Mouse (Mus musculus) lung, postnatal 10 days (tissue): ENCODE measurements around the gene Rac2.

Experiments
- DNase-seq: peaks from one replicate; pipeline ENCODE4 v3.0.0; 2021

Gene Rac2

DNA sequence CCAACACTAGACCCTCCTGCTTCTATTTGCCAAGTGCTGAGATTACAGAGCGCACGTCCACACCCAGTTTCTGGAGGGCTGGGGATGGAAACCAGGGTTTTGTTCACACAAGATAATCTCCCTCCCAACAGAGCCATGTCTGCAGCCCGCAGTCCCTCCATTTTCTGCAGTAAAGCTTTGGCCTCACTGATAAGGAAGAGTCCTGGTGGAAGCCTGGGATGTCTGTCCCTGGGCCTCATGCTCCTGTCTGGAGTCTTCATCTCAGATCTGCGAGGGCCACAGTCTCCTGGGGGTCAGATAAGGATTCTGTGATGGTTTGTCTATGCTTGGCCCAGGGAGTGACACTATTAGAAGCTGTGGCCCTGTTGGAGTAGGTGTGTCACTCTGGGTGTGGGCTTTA, 15.5 kb upstream of the Rac2 start:
- no peak for DNase-seq

DNA sequence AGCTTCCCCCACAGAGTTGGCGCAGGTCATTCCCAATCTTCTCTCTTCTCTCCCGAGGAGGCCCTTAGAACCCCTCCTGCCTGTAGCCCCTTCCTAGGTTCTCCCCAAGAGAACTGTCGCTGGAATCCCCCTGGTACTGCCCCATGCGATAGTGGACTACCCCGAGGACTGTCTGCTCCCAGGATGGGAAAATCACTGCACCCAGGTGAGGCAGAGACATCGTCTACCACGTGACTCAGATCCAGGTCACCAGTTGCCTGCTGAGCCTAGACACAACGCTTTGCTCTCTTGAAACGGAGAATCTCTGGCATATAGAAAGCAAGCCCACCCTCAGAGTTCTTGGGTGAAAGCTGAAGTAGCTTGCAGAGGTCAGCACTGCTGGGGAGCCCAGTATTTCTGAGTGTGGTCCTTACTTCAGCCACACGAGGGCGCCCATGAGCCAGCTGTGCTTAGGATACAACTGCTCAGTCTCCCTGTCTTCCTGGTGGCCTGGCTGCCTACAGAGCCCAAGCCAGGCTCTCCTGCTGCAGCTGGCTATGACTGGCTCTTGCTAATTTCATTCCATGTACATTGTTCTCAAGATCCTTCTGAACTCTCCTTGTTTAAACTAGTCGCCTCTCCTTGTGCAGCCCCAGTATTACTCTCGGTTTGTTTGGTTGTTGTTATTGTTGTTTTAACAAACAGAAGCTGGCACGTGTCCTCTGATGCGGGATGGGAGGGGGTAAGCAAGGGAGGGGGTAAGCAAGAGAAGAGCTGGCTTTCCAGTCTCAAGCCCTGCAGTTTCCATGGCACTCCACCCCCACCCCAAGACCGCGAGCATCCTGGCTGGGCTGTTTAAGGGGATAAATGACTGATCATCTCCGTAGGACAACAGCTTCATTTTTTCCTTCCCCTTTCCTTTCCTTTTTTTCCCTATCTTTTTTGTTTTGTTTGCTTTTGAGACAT, 14.7 kb upstream of the Rac2 start:
- peak; percentile 89 for DNase-seq

DNA sequence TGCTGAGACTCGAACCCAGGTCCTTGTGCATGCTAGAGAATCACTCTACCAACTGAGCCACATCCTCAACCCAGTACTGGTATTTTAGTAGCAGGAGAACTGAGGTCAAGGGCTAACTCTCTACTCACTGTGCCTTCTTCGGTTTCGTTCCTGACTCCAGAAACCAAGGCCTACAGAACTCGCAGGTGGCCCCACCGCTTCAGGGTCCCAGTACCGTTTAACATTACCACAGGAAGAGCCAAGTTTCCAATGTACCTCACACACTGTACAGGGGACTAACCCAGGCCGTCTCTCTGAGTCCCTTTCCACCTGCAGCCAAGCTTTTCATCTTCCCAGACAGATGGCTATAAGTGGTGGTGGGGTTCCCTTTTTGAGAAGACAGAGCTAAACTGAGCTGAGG, 12.8 kb upstream of the Rac2 start:
- no peak for DNase-seq

DNA sequence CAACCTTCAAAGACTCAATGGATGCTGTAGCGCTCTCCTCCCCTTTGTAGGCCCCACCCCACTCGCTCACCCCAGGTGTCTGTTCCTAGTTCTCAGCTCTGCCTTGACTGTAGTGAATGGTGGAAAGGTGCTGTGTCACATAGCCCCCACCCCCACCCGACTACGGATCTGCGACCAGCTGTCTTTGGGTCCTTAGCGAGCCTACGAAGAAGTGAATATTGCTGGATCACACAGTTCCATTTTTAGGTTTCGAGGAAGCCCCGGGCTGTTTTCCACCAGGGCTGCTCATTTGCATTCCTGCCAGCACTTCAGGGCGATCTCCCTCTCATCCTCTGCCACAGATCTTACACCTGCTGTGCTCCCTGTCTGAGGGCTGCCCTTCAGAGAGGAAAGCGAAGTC, 10.8 kb upstream of the Rac2 start:
- DNase-seq: no peak

DNA sequence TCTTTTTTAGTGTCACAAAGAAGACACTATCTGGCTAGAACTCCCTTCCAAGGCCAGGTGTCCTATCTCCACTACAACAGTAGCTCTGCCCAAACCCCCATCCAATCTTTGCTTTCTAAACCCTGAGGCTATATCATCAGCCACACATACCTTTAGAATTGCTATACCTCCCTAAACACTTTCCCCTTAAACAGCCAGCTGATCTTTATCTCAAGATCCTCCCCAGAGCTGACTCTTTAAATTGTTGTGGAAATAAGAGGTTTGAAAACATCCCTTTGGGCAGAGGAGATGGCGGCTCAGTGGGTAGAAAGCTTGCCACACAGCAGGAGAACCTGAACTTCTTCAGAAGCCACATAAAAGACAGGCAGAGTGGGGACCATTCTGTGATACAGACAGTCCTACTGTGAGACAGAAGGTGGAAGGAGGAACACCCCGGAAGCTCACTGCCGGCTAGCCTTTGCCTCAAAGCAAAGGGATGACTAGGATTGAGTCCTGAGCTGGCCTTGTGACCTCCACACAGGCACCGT, 3.8 kb upstream of the Rac2 start:
- DNase-seq: no peak

DNA sequence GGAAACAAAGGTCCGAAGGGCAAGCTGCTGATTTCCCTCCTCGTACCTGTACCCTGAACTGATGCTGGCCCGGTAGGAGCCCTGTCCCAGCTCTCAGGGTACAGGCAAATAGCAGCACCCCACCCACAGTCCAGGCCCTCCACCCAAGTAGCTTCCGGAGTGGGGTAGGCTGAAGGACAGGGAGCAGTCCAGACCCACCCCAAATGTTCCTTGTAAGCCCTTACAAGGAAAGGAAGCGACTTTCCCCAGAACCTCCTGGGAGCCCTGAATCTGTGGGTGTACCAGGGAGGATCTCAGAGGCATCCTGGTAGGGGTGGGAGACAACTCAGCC, 348 bp downstream of the Rac2 start:
- no peak for DNase-seq

DNA sequence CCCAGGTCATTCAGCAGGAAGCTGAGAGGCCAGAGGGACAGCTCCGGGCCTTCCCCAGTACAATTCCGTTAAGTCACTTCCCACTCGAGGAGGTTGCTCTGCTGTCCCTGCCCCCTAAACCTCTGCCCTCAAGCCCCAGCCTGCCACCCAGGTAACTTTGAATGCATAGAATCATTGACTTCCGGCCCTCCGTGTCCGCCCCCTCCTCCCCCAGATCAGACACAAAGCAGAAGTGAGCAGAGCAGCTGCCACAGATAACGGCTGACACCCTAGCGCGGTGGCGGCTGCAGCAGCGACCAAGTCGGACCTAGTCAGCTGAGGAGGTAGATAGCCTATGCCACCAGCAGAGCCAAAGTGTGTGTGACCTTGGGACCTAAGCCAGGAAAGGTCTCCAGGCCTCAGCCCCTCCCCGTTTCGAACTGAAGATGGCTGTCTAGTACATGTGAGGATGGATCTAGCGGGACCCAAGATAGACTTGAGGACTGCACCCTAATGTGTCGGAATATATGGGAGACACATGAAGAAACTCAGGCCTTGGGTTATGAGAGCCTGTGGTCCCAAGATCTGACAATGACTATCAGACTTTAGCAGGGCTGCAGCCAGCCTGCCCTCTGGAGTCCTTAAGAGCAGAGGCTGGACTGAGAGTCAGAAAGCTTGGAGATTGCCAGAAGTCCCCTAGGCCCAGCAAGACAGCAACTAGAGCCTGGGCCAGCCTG, 871 bp downstream of the Rac2 start:
- peak; percentile 35 for DNase-seq

DNA sequence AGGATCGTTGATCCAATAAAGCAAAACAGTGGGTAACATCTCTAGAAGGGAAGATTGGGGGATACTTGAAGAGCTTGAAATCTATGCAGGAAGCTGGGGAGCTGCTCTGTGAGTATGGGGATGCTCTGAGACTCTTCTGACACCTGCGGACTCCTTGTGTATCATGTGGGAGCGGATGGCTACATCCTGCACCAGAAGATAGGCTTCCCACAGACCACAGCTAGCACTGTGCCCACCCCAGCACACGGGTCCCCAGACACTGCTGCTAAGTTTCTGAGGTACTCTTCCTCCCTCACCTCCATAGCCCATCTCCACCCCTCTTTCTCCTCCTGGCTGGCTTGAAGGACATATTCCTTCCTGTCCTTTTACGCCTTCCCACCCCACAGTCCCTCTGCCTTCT, 2.4 kb downstream of the Rac2 start:
- DNase-seq: no peak

DNA sequence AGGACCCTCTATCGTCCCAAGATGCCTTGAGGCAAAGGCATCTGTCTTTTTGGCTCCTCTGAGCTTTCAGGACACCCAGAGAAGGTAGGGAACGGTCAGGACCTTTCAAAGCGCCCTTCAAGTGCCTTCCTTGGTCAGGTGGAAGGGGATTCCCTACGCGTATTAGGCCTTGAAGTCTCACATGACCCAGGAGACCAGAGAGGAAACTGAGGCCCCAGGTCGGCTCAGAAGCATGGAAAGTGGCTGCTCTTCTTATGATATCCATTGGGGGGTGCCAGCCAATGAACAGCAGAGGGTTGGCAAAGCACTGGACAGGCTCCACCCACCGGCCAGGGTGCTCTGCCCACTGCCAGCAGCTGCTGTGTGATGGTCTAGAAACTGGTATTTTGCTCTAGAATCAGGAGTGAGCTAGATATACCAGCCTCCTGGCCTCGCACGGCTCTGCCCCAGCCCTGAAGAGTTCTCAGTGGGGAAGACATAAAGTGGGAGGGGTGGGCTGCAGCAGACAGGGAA, 4.9 kb downstream of the Rac2 start:
- DNase-seq: no peak

DNA sequence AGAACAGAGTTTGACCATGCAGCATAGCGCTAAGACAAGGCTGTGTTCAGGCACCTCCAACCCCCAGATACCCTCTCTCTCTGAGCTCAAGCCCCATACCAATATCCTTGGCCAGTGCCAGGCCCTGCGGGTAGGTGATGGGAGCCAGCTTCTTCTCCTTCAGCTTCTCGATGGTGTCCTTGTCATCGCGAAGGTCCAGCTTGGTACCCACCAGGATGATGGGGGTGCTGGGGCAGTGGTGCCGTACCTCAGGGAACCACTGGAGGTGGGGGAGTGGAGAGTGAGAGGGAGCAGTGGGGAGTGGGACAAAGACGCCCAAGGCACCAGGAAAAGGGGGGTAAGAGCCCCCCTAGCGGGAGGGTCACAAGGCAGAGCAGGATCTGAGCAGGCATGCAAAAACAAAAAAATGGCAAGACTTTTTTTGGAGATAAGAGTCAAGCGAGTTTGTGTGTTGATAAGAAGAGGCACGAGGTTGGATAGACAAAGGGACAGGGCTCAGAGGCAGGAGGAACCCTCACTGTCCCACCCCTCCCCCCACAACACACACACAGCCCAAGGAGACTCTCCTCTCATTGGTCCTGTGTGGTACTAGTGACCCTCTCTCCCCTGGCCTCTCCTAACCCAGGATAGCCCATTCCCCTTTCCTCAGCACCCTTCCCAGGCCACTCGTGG, 7.7 kb downstream of the Rac2 start:
- no peak for DNase-seq

DNA sequence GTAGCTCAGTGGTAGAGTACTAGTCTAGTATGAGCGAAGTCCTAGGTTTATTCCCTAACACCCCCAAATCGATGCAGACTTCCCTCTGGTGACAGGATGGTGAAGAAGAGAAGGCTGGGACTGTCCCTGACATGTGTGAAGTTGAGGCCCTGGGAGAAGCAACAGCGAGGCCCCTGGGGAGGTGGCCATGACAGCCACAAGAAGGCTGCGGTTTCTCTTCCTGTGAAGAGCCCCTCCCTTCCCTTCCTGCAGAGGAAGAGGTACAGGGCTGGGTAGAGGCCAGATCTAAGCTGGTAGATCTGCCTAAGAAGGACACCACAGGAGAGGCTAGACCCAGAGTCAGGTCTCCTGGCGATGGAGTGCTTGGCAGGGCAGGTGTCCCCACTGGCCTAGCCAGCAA, 8.6 kb downstream of the Rac2 start:
- no peak for DNase-seq

DNA sequence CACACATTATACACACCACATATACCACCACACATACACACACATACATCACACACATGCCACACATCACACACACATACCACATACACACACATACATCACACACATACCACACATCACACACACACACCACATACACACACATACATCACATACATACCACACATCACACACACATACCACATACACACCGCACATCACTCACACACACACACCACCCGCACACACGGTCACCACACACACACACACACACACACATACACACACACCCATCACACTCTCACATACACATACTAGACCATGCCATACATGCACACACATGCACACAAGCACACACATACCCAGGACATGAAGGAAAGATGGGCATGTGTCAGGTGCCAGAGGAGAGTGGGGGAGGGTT, 9.2 kb downstream of the Rac2 start:
- no peak for DNase-seq

DNA sequence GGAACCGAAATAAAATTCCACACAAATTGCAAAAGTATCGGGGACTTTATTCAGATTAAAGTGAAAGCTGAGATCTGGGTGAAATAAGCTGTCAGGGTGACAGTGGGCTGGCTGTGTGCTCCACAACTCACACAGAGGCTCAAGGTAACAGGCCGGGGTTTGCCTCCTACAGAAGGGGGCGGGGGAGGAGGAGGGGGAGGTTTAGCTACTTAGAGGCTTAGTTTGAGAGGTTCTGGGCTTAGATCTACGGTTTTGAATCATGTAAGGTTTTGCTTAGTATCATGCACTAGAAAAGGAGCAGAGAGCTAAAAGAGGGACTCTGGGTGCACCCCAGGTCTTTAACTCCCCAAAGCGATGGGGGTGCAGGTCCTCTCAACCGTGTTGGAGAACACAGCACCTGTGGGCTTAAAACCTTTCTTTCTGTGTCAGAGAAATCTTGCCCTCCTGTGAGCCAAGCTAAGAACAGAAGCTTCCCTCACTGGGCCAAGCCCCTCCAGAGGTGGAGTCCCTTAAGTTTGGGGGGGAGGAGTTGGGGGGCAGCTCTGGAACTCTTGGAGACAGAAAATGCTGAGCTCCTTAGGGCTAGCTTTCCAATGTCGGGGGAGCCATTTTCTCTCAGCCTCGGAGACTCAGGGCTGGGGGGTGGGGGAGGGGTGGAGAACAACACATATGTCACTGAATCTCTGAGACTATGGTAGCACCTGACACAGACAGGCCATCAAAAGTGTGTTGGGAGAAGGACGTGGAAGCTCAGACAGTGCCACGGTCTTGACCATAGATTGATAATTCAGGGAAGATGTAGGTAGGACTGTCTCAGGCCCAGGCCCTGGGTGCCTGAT, 13.2 kb downstream of the Rac2 start:
- DNase-seq: no peak

DNA sequence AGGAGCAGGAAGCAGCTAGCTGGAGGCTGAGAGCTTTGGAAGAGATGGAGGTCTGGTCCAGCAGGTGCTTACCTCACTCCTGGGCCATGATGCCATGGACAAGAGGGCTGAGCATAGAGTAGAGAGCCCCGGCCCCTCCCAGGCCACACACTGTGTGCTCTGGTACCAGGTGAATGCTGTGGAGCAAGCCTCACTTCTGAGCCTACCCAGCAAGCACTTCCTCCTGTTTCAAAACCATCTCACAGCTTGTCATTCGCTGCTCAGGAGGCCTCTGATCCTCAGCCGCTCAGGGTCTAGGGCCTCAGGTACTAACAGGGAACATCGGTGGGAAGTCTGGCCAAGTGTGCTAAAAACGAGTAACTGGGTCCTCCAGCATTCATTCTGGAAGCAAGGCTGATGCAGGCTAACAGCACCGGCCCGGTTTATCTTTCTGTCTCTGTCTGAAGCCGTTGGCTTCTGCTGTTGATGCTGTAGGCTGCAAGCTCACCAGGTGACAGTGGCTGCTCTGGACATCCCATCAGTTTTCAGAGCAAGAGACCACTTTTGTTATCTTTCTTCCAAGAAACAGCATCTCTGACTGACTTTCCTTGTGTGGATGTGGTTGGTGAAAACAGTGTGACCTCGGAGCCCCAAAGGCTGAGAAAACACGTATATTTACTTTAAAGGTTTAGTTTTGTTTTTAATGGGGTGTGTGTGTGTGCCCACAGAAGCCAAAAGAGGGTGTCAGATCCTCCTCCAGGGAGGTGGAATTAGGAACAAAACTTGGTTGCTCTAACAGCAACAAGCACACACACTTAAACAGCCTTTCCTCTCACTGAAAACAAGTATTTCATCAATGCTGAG, 14.7 kb downstream of the Rac2 start:
- no peak for DNase-seq

DNA sequence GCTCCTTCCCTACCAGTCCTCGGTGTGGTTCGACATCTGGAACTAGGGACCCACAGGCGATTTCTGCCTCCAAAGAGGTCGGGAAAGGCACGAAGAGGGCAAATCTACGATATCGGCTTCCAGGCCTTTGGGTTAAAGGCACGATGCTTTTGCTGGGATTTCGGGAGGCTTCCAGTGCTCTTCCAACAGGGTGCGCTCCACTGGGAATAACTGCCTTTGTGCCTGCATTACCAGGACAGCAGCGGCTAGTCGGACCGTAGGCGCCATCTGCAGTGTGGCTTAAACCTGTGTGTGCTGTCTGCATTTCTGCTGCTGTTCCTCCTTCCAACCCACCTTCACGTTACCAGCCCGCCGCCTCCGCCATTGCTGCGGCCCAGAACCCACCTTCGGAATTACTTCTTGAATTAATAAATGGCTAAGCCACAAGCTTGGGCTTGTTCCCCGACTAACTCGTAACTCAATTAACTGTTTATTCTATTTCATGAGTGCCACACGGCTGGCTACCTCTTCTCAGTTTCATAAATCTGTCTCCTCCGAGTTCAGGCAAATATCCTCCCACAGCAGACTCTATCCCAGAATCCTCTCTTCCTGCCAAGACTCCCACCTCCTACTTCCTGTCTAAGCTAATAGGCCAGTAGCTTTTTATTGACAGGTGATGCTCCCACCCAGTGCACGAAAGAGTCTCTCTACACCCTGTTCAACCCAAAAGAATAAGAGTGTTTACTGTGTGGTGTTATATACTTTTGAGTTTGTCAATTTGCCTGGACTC, 17.9 kb downstream of the Rac2 start:
- peak; percentile 24 for DNase-seq

DNA sequence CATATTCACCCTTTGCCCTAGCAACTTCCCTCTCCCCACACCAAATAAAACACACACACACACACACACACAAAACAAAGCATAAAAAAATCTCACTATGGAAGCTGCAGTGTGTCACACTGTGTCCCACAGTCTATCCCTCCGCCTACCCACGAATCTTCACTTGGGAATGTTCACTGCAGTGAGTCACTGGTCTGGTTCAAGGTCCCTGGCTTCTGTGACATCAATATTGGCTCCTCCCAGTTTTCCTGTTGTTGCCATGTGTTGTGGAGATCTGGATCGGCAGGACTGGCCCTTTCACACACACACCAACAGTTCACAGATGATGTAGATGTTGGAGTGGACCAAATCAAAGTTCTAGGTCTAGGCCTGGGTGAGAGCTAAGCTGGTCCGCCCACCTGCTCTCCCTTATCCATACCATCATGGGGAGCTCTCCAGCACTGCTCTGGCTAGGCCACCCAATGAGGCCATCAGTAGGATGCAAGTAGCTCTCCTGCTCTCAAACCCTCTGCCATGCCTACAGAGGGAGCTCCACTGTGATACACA, 23.3 kb downstream of the Rac2 start:
- DNase-seq: no peak

DNA sequence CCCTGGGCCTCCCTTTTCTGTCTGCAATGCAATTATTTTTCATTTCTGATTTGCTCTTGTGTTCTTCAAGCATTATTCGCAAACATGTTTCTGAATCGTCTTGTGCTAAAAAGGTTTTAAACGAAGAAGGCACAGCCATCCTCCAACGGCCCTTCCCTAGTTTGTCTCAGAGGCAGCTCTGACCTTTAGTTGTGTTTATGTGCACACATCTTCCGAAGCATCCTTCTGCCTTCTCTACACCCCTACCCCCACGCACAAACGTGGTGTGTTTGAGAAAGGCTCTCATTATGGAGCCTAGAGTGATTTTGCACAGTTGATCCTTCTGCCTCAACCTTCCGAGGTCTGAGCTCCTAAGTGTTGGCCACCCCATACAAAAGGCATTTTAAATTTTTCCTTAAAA, 23.9 kb downstream of the Rac2 start:
- DNase-seq: no peak

DNA sequence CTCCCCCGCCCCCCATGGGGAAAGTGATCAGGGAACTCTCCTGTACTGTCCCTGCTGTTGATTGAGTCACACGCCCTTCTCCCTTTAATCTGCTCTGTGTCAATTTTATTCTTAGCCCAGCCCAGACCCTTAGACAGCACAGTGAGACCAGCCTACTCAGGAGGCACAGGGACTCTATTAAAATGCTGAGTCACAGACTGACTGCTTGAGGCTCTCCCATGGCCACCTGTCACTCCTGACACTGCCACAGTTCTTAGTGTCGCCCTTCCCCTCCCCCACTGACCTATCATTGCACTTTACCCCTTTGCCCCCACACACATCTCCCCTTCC, 24.3 kb downstream of the Rac2 start:
- no peak for DNase-seq

DNA sequence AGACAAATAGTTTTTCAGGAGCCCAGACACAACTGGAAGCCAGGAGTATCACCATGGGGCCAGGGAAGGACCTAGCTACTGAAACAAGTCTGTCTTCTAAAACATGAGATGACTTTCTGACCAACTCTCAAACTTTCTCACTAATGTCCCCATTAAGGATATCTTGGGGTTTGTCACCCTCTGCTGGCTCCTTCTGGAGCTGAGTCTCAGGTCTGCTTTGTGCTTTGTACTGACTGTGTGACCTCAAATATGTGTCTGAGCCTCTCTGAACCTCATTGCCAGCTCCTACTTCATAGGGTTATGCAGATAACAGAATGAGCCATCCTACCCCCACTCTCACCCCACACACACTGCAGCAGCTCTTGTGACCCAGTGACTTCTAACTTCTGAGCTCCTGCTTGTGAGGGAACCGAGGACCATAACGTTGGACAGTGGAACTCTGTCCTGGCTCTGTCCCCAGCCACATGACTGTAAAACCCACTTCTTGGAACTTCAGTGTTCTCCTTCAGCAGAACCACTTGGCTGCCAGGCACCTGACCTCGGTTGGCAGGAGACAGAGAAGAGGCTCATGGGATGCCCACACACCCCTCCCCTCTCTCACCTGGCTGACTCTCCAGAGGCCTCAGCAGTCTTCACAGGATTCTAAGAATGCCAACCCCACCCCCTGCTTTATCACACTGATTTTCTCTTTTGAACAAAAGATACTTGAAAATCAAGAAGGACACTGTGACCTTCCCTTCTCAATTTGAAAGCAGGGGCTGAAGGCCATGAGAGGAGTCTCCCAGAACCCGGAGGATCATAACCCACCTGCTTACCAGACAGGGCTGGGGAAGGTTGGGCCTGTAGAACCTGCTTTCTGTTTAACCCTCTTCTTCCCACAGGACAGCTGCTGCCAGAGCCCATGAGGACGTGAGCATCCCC, 24.9 kb downstream of the Rac2 start:
- DNase-seq: peak; percentile 74
